Mouse (Mus musculus) liver, adult 2 months (tissue): ENCODE results near the gene Hap1.

Experiments used
- CTCF ChIP-seq: fragments of 200-500 bp; IDR thresholded peaks from 2 replicates; pipeline ENCODE4 v1.5.1; 2011; ENCODE audit warnings: low read depth, low read length, control low read depth
- POLR2A ChIP-seq: fragments of 200-500 bp; IDR thresholded peaks from 2 replicates; pipeline ENCODE4 v1.6.1; 2011; ENCODE audit warnings: low read length, control low read depth; ENCODE audit not compliant: insufficient read depth; ENCODE audit errors: extremely low read depth

GRCm38 (mm10) chr11:100298274-100299036, 57.5 kb downstream of the Hap1 start:
- TF ChIP-seq CTCF (peak; percentile 92), POLR2A (no peak)
